Mouse (Mus musculus) left cerebral cortex, postnatal 4 days (tissue): ENCODE results near the gene Ms4a7. TPM values are rescaled to one million over a fixed set of nuclear protein-coding genes. Genes with fewer than 3 reads are reported as not detected.
A peak's percentile ranks its signal among the peaks of the same experiment; 100 is the strongest.
"Not testable (repeated sequence)": the region's sequence is repeated elsewhere in the genome, so short reads cannot be mapped to it uniquely, and the experiment has no call there.

Experiments used
- DNase-seq: peaks from one replicate; pipeline ENCODE4 v3.0.0-alpha.2; 2022
- intact Hi-C: fragments of 180-260 bp; cut with DNase I; formaldehyde crosslinking; loops from one replicate; pipeline ENCODE4 v1.15.1; 2025
- total RNA-seq, 2 experiments: library from RNA; stranded (reverse); gene quantifications; 2 replicates each; pipeline ENCODE4 v1.2.3; 2021

The Ms4a7 gene
- total RNA-seq, result under 1 TPM; 0.77 to 0.86 TPM

- intact Hi-C loops, result no loop called here
- no peak for DNase-seq
Measured at GRCm38 (mm10) chr19:11335932-11336331, at the start of gene Ms4a7. Gene Ms4a7, minus strand, starts transcription at chr19:11336146.

GRCm38 (mm10) chr19:11376399-11376798, 40.5 kb upstream of the Ms4a7 start:
- no peak for DNase-seq
- intact Hi-C loops, result no loop called here

GRCm38 (mm10) chr19:11375273-11375672, 39.3 kb upstream of the Ms4a7 start, which contains the start of gene Ms4a4a:
Gene Ms4a4a, plus strand, starts transcription at chr19:11375523.
- no peak for DNase-seq
- intact Hi-C loops, result no loop called here

DNA sequence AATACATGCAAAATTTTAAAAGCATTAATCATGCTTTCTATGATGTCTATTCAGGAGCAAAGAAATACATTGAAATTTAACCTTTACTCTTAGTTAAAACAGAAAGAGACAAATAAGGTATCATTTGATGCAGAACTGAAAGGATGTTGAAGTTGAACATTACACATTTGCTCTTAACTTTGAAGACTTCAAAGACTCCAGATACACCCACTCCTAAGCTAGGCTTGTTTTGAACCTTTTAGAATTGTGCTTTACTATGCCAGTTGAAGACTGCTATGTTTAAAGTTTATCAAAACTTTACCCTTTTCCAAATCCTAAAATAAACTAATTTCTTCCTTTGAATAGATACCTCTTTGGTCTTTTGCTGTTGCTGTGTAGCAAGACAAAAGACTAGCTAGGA, 35.2 kb upstream of the Ms4a7 start:
- intact Hi-C loops, result no loop called here
- no peak for DNase-seq

DNA sequence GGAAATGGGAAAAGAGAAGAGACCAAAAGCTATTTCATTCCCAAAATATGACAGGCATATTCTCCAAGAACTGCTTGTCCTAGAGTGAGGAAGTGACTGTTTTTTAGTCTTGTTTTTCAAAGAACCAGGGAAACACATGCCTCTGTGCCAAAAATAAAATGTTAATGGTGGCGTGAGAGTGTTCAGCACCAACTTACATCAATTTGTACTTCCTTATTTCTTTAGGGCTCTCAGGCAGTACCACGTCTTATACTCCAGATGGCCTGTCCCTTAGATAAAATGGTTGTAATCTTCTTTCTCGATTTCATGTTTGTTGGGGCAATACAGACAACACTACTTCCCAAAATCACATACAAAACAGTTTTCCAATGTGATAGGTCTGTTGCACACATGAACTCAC, 32.4 kb upstream of the Ms4a7 start:
- DNase-seq, result no peak
- intact Hi-C loops, result no loop called here

GRCm38 (mm10) chr19:11362002-11362401, 26.1 kb upstream of the Ms4a7 start:
- intact Hi-C loops, result no loop called here
- DNase-seq, result no peak

GRCm38 (mm10) chr19:11360106-11360505, 24.2 kb upstream of the Ms4a7 start:
- DNase-seq, result no peak
- intact Hi-C loops, result no loop called here

DNA sequence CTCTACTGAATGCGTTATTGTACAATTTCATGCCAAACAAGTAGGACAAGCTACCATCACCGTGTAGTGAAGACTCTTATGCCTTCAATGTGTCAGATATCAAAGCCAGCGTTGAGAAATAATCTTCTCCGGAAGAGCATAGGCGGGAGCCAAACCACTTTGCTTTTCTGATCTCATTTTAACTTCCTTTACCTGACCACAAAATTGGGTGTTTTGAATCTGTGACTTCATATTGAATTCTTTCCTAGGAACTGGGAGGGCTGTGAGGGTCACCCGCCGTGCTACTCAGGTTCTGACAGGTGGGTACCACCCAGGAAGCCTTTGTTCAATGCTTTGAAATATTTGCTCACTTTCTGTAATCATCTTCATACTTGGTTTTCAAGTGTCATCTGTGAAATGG, 19.8 kb upstream of the Ms4a7 start:
- intact Hi-C loops, result loop anchor here (5.0 to 10.0 kb wide), 2 partner anchors 247 to 409 kb away; partner anchors contain the start of gene Ms4a6d
- no peak for DNase-seq

- intact Hi-C loops, result loop anchor here (10.0 kb wide), 1 partner anchor 413 kb away; no protein-coding TSS in a partner anchor
- no peak for DNase-seq
Measured at GRCm38 (mm10) chr19:11351878-11352277, 15.9 kb upstream of the Ms4a7 start.

DNA sequence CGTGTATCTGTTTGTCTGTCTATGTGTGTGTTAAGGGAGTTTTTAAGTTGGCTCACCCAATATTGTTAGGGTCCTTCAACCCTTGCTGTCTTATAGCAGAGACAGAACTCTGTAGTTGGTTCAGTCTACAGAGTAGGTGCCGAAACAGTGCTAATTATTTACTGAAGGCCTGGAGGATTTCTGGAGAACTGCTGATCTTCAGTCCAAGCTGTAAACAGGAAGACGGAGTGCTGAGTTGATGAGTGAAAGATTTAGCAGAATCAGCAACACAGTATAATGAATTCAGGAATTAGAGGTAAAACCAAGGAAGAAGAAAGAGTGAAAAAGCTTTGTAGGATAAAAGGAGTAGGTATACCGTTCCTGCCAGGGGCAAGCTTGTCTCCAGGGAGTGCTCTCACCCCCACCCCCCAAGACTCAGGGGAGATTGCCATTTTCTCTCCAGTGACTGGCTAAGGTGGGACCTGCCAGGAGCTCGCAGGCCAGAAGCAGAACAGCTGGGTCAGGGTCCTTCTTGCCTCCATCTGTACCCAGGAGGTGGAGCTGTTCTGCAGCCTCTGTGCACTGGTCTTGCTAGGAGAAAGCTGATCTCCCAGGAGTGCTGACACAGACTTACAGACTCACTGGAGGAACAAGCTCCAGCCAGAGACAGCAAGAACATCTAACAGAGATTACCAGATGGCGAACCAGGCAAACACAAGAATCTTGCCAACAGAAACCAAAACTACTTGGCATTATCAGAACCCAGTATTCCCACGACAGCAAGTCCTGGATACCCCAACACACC, 13.9 kb upstream of the Ms4a7 start:
- DNase-seq, result peak; percentile 2
- intact Hi-C loops, result loop anchor here (10.0 kb wide), 1 partner anchor 415 kb away; no protein-coding TSS in a partner anchor

GRCm38 (mm10) chr19:11343992-11344391, 8.0 kb upstream of the Ms4a7 start:
- intact Hi-C loops, result no loop called here

GRCm38 (mm10) chr19:11343147-11343546, 7.2 kb upstream of the Ms4a7 start:
- intact Hi-C loops, result no loop called here
- DNase-seq, result no peak

More at GRCm38 (mm10) chr19:11343992-11344391, 8.0 kb upstream of the Ms4a7 start:
- DNase-seq, result no peak

- DNase-seq, result no peak
- intact Hi-C loops, result no loop called here
Measured at GRCm38 (mm10) chr19:11321123-11321522, 14.8 kb downstream of the Ms4a7 start.

- DNase-seq, result no peak
- intact Hi-C loops, result no loop called here
Measured at GRCm38 (mm10) chr19:11316786-11317185, 19.2 kb downstream of the Ms4a7 start.

DNA sequence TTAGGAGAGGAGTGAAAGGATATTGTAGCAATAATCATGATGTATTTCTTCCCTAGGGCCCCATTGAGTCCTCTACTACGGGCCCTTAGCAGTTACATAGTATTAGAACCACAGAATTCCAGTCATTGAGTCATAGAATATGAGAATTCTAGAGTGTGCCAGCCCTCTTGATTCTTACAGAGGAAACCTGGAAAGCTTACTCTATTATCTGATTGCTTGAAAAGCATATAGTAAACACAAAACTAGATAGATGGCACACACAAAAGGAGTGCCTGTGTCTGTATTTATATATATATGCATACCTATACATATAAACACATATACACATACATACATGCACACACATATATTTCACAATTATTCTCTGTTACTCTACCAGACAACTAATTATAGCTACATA, 21.6 kb downstream of the Ms4a7 start, which contains the start of gene Ms4a14:
Gene Ms4a14, minus strand, starts transcription at position 101 of the 400 bp plus-strand sequence.
- no peak for DNase-seq
- intact Hi-C loops, result no loop called here

GRCm38 (mm10) chr19:11308888-11309287, 27.1 kb downstream of the Ms4a7 start:
- intact Hi-C loops, result no loop called here
- no peak for DNase-seq

- intact Hi-C loops, DNase-seq: not testable (repeated sequence)
Measured at GRCm38 (mm10) chr19:11299529-11299928, 36.4 kb downstream of the Ms4a7 start.

- no peak for DNase-seq
- intact Hi-C loops, result no loop called here
Measured at GRCm38 (mm10) chr19:11298939-11299338, 37.0 kb downstream of the Ms4a7 start.

GRCm38 (mm10) chr19:11293616-11294015, 42.3 kb downstream of the Ms4a7 start:
- intact Hi-C loops, result not testable (repeated sequence)

GRCm38 (mm10) chr19:11292990-11293389, 43.0 kb downstream of the Ms4a7 start:
- intact Hi-C loops, result no loop called here
- no peak for DNase-seq

More at GRCm38 (mm10) chr19:11293616-11294015, 42.3 kb downstream of the Ms4a7 start:
- DNase-seq, result not testable (repeated sequence)

DNA sequence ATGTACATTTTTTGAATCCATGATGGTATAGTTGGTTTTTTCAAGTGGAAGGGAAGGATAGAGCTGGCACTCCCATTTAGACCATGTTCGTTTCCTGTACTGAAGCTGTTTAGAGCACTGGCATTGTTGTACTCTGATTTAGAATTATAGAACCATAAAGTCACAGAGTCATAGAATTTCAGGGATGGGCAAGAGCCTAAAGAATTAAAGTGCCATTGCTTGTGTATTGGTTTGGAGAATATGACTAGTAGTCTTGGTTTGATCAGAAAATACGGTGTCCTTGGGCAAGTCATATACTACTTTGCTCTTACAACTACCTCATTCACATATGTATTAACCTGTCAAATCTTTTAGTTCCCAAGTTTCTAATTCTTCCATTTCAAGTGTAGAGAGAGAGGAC, 52.2 kb downstream of the Ms4a7 start, which contains the start of gene Ms4a5:
Gene Ms4a5, minus strand, starts transcription at position 101 of the 400 bp plus-strand sequence.
- no peak for DNase-seq
- intact Hi-C loops, result no loop called here

DNA sequence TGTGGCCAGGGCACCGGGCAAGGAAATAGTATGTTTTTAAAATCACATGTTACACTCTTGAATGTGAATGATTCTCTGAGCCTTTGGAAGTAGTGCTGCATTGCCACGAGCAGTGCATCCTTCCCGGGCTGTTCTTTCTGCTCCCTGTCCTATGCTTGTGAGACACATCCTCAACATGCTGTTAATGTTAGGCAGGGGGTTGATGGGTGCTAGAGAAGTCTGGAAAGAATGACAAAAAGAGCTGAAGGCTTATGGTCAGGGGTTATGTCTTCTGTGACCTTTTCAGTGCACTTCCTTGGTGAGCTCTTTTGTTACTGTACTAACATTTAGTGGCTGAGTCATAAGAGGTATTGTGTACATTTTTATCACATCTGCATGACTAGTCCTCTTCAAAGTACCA, 55.7 kb downstream of the Ms4a7 start:
- no peak for DNase-seq
- intact Hi-C loops, result no loop called here
